Mouse (Mus musculus) CH12.LX (cell line): ENCODE results near the gene Rgs3. TPM values are rescaled to one million over a fixed set of nuclear protein-coding genes. Genes with fewer than 3 reads are reported as not detected.

ENCODE experiments used
- DNase-seq: peaks from one replicate; pipeline ENCODE4 v3.0.0-alpha.2; 2013; ENCODE audit errors: extremely low read depth
- H3K27ac ChIP-seq: 2 replicates; pipeline ENCODE4 v1.5.1; 2012; ENCODE audit warnings: low read depth, mild to moderate bottlenecking, control low read depth, moderate library complexity; ENCODE audit not compliant: insufficient read depth
- H3K27me3 ChIP-seq: replicated peaks from 2 replicates; pipeline ENCODE3; 2012; ENCODE audit warnings: inconsistent platforms
- H3K36me3 ChIP-seq, 2 experiments: replicated peaks in 1 of 2; 2 replicates each; pipeline versions ENCODE3 to v1.6.1; 2012; ENCODE audit warnings: inconsistent platforms in 1 of 2, low read length in 1 of 2, mild to moderate bottlenecking in 1 of 2, mixed read lengths in 1 of 2, moderate library complexity in 1 of 2; ENCODE audit not compliant: control insufficient read depth in 1 of 2, insufficient read depth in 1 of 2
- H3K4me1 ChIP-seq, 2 experiments: 2 replicates each; pipeline ENCODE4 v1.6.1; 2012; ENCODE audit warnings: inconsistent platforms in 1 of 2, moderate library complexity in 1 of 2; ENCODE audit not compliant: insufficient read depth in 2 of 2, control insufficient read depth in 1 of 2
- H3K4me2 ChIP-seq: 2 replicates; pipeline ENCODE4 v1.6.1; 2012; ENCODE audit warnings: low read depth, mild to moderate bottlenecking, control low read depth; ENCODE audit not compliant: poor library complexity, insufficient read depth, severe bottlenecking
- H3K4me3 ChIP-seq, 3 experiments: fragments of 150-350 bp in 1 of 3; sonication (generic) in 1 of 3; replicated peaks in 1 of 3; 2 replicates each; pipeline versions ENCODE3 to v1.5.1; 2011 to 2012; ENCODE audit warnings: low read depth in 2 of 3, low read length in 2 of 3, mild to moderate bottlenecking in 2 of 3, moderate library complexity in 2 of 3, control low read depth in 1 of 3, improper control_type of control experiment in 1 of 3, inconsistent platforms in 1 of 3, mixed read lengths in 1 of 3; ENCODE audit not compliant: poor library complexity in 1 of 3
- H3K79me2 ChIP-seq: replicated peaks from 2 replicates; pipeline ENCODE4 v1.6.1; 2012; ENCODE audit warnings: mild to moderate bottlenecking, moderate library complexity; ENCODE audit not compliant: control insufficient read depth, poor library complexity, insufficient read depth, severe bottlenecking; ENCODE audit errors: extremely low read depth
- H3K9ac ChIP-seq: 2 replicates; pipeline ENCODE4 v1.6.1; 2012; ENCODE audit warnings: low read depth, mild to moderate bottlenecking, control low read depth, moderate library complexity; ENCODE audit not compliant: insufficient read depth
- H3K9me3 ChIP-seq: replicated peaks from 2 replicates; pipeline ENCODE3; 2012; ENCODE audit warnings: low read length, inconsistent platforms, mixed read lengths
- CHD1 ChIP-seq: IDR thresholded peaks from 2 replicates; pipeline ENCODE4 v1.6.1; 2012; ENCODE audit warnings: low read depth, low read length, improper control_type of control experiment, inconsistent platforms
- CHD2 ChIP-seq: IDR thresholded peaks from 2 replicates; pipeline ENCODE4 v1.6.1; 2011; ENCODE audit warnings: low read length, improper control_type of control experiment
- CTCF ChIP-seq, 2 experiments: IDR thresholded peaks in 1 of 2; conservative IDR thresholded peaks in 1 of 2; 2 replicates each; pipeline ENCODE4 v1.5.1; 2011 to 2012; ENCODE audit warnings: low read depth in 2 of 2, low read length in 2 of 2, improper control_type of control experiment in 1 of 2, inconsistent platforms in 1 of 2, mild to moderate bottlenecking in 1 of 2, moderate library complexity in 1 of 2
- E2F4 ChIP-seq: IDR thresholded peaks from 2 replicates; pipeline ENCODE4 v1.6.1; 2011; ENCODE audit warnings: low read depth, low read length, improper control_type of control experiment; ENCODE audit not compliant: insufficient replicate concordance
- EP300 ChIP-seq: IDR thresholded peaks from 2 replicates; pipeline ENCODE4 v1.6.1; 2011; ENCODE audit warnings: low read length, improper control_type of control experiment
- HCFC1 ChIP-seq: IDR thresholded peaks from 2 replicates; pipeline ENCODE4 v1.6.1; 2012; ENCODE audit warnings: low read depth, mild to moderate bottlenecking, inconsistent platforms, low read length, improper control_type of control experiment
- IRF4 ChIP-seq: IDR thresholded peaks from 2 replicates; pipeline ENCODE4 v1.6.1; 2014; ENCODE audit warnings: low read depth, mild to moderate bottlenecking, inconsistent platforms, low read length, improper control_type of control experiment
- JUND ChIP-seq: conservative IDR thresholded peaks from 2 replicates; pipeline ENCODE4 v1.6.1; 2011; ENCODE audit warnings: low read depth, low read length, improper control_type of control experiment
- KAT2A ChIP-seq: IDR thresholded peaks from 2 replicates; pipeline ENCODE4 v1.6.1; 2012; ENCODE audit warnings: low read length, improper control_type of control experiment, inconsistent platforms; ENCODE audit not compliant: insufficient replicate concordance
- MAFK ChIP-seq: IDR thresholded peaks from 2 replicates; pipeline ENCODE4 v1.6.1; 2011; ENCODE audit warnings: low read length, improper control_type of control experiment; ENCODE audit not compliant: insufficient replicate concordance
- MEF2A ChIP-seq: IDR thresholded peaks from 2 replicates; pipeline ENCODE4 v1.6.1; 2014; ENCODE audit warnings: low read depth, mild to moderate bottlenecking, inconsistent platforms, low read length, improper control_type of control experiment, borderline replicate concordance
- MXI1 ChIP-seq: IDR thresholded peaks from 2 replicates; pipeline ENCODE4 v1.6.1; 2011; ENCODE audit warnings: mild to moderate bottlenecking, low read depth, low read length, improper control_type of control experiment
- MYC ChIP-seq: IDR thresholded peaks from 2 replicates; pipeline ENCODE4 v1.6.1; 2011; ENCODE audit warnings: low read depth, mild to moderate bottlenecking, improper control_type of control experiment, low read length
- SIN3A ChIP-seq: IDR thresholded peaks from 2 replicates; pipeline ENCODE4 v1.6.1; 2012; ENCODE audit warnings: low read length, improper control_type of control experiment, inconsistent platforms
- SMC3 ChIP-seq: IDR thresholded peaks from 2 replicates; pipeline ENCODE4 v1.6.1; 2011; ENCODE audit warnings: low read depth, low read length, improper control_type of control experiment
- TCF12 ChIP-seq: IDR thresholded peaks from 2 replicates; pipeline ENCODE4 v1.6.1; 2014; ENCODE audit warnings: low read depth, mild to moderate bottlenecking, inconsistent platforms, low read length, improper control_type of control experiment
- UBTF ChIP-seq: IDR thresholded peaks from 2 replicates; pipeline ENCODE4 v1.6.1; 2012; ENCODE audit warnings: low read depth, mild to moderate bottlenecking, inconsistent platforms, low read length, improper control_type of control experiment, moderate library complexity
- dilution Hi-C: fragments of 300-500 bp; cut with MboI; formaldehyde crosslinking; loops from 2 replicates; pipeline ENCODE4 v1.14.3; 2020; ENCODE audit warnings: low sequenced_read_pairs; ENCODE audit not compliant: extremely low pct_unique_long_range_greater_than_20kb, extremely low pct_ligation_motif_present
- in situ Hi-C: fragments of 300-500 bp; cut with MboI; formaldehyde crosslinking; loops from 3 replicates; pipeline ENCODE4 v1.14.3; 2019; ENCODE audit warnings: low sequenced_read_pairs, low pct_ligation_motif_present, low pct_unique_long_range_greater_than_20kb, mixed read lengths
- polyA plus RNA-seq: library from polyadenylated mRNA; unstranded; fragments of >175 nt; gene quantifications from 2 replicates; pipeline ENCODE4 v1.2.1, GENCODE M21; 2012; ENCODE audit warnings: low read depth; ENCODE audit not compliant: insufficient read length
- total RNA-seq, 2 experiments: library from RNA; depleted of rRNA; stranded (reverse); fragments of 300-350 nt in 1 of 2; fragments of >200 nt in 1 of 2; gene quantifications; 2 replicates each; pipeline ENCODE4 v1.2.3; 2012 to 2014

Gene Rgs3
- total and polyA plus RNA-seq, 3 experiments: 3.3 to 6.0 (median 3.5) TPM

- no peak for DNase-seq
- dilution Hi-C loops: no loop called here
- Histone ChIP-seq H3K27me3 (no peaks in the 10 kb centered on the region), H3K4me1 (peaks cover 8 to 28% of the 10 kb centered on the region in 2 experiments), H3K27ac (no peak overlapping the region)
- TF ChIP-seq MAFK (no peak), SIN3A (no peak), CHD1 (no peak), EP300 (no peak), CTCF (conservative IDR thresholded peaks at IDR 0.05 in 1 of 2, IDR thresholded peaks at IDR 0.05 in 1 of 2; ENCODE audit: low read depth in 2 of 2, low read length in 2 of 2) (no peak), MEF2A (no peak), KAT2A (no peak)
- TF ChIP-seq, all 38 proteins: peak for 0
- Histone ChIP-seq H3K4me2 (no peak overlapping the region), H3K9me3 (no peaks in the 10 kb centered on the region), H3K36me3 (no peaks in the 10 kb centered on the region), H3K9ac (no peak overlapping the region), H3K4me3 (no peak overlapping the region), H3K79me2 (no peaks in the 10 kb centered on the region)
- in situ Hi-C loops: loop anchor here (5.0 kb wide), 1 partner anchor 52 kb away; no protein-coding TSS in a partner anchor
Measured at GRCm38 (mm10) chr4:62624679-62625450, 65.2 kb downstream of the Rgs3 start.

GRCm38 (mm10) chr4:62625451-62626061, 65.9 kb downstream of the Rgs3 start:
- Histone ChIP-seq H3K4me3 (no peak overlapping the region), H3K4me1 (peaks cover 14 to 35% of the 10 kb centered on the region in 2 experiments), H3K9me3 (no peaks in the 10 kb centered on the region), H3K79me2 (no peaks in the 10 kb centered on the region), H3K9ac (no peak overlapping the region), H3K36me3 (no peaks in the 10 kb centered on the region), H3K4me2 (no peak overlapping the region), H3K27ac (no peak overlapping the region), H3K27me3 (no peaks in the 10 kb centered on the region)
- in situ Hi-C loops: loop anchor here (5.0 kb wide), 1 partner anchor 52 kb away; no protein-coding TSS in a partner anchor
- TF ChIP-seq SMC3: no peak
- TF ChIP-seq TCF12: no peak
- dilution Hi-C loops: no loop called here
- no peak for DNase-seq

- Histone ChIP-seq H3K4me3 (no peak overlapping the region), H3K9ac (no peak overlapping the region), H3K4me1 (peaks cover 21 to 44% of the 10 kb centered on the region in 2 experiments), H3K27ac (no peak overlapping the region), H3K4me2 (no peak overlapping the region), H3K79me2 (no peaks in the 10 kb centered on the region), H3K27me3 (no peaks in the 10 kb centered on the region), H3K36me3 (no peaks in the 10 kb centered on the region), H3K9me3 (no peaks in the 10 kb centered on the region)
- no peak for DNase-seq
- in situ Hi-C loops (loop anchor here (5.0 kb wide), 1 partner anchor 51 kb away; no protein-coding TSS in a partner anchor), dilution Hi-C loops (no loop called here)
- no peak for TF ChIP-seq MXI1
- TF ChIP-seq MAFK: no peak
- no peak for TF ChIP-seq TCF12
- no peak for TF ChIP-seq KAT2A
- no peak for TF ChIP-seq MYC
- no peak for TF ChIP-seq JUND
- TF ChIP-seq E2F4: no peak
- no peak for TF ChIP-seq MEF2A
- no peak for TF ChIP-seq CHD2
- no peak for TF ChIP-seq IRF4
- TF ChIP-seq UBTF: no peak
- no peak for TF ChIP-seq HCFC1
Measured at GRCm38 (mm10) chr4:62626228-62627026, 66.8 kb downstream of the Rgs3 start.
